Mouse (Mus musculus) CH12.LX (cell line): ENCODE measurements around the gene Exoc2. TPM values are rescaled to one million over a fixed set of nuclear protein-coding genes. Genes with fewer than 3 reads are reported as not detected.

Experiments used
- DNase-seq: peaks from one replicate; pipeline ENCODE4 v3.0.0-alpha.2; 2013; ENCODE audit errors: extremely low read depth
- H3K27ac ChIP-seq: 2 replicates; pipeline ENCODE4 v1.5.1; 2012; ENCODE audit warnings: low read depth, mild to moderate bottlenecking, control low read depth, moderate library complexity; ENCODE audit not compliant: insufficient read depth
- H3K27me3 ChIP-seq: replicated peaks from 2 replicates; pipeline ENCODE3; 2012; ENCODE audit warnings: inconsistent platforms
- H3K36me3 ChIP-seq, 2 experiments: replicated peaks in 1 of 2; 2 replicates each; pipeline versions ENCODE3 to v1.6.1; 2012; ENCODE audit warnings: inconsistent platforms in 1 of 2, low read length in 1 of 2, mild to moderate bottlenecking in 1 of 2, mixed read lengths in 1 of 2, moderate library complexity in 1 of 2; ENCODE audit not compliant: control insufficient read depth in 1 of 2, insufficient read depth in 1 of 2
- H3K4me1 ChIP-seq, 2 experiments: 2 replicates each; pipeline ENCODE4 v1.6.1; 2012; ENCODE audit warnings: inconsistent platforms in 1 of 2, moderate library complexity in 1 of 2; ENCODE audit not compliant: insufficient read depth in 2 of 2, control insufficient read depth in 1 of 2
- H3K4me2 ChIP-seq: 2 replicates; pipeline ENCODE4 v1.6.1; 2012; ENCODE audit warnings: low read depth, mild to moderate bottlenecking, control low read depth; ENCODE audit not compliant: poor library complexity, insufficient read depth, severe bottlenecking
- H3K4me3 ChIP-seq, 3 experiments: fragments of 150-350 bp in 1 of 3; sonication (generic) in 1 of 3; replicated peaks in 1 of 3; 2 replicates each; pipeline versions ENCODE3 to v1.5.1; 2011 to 2012; ENCODE audit warnings: low read depth in 2 of 3, low read length in 2 of 3, mild to moderate bottlenecking in 2 of 3, moderate library complexity in 2 of 3, control low read depth in 1 of 3, improper control_type of control experiment in 1 of 3, inconsistent platforms in 1 of 3, mixed read lengths in 1 of 3; ENCODE audit not compliant: poor library complexity in 1 of 3
- H3K79me2 ChIP-seq: replicated peaks from 2 replicates; pipeline ENCODE4 v1.6.1; 2012; ENCODE audit warnings: mild to moderate bottlenecking, moderate library complexity; ENCODE audit not compliant: control insufficient read depth, poor library complexity, insufficient read depth, severe bottlenecking; ENCODE audit errors: extremely low read depth
- H3K9ac ChIP-seq: 2 replicates; pipeline ENCODE4 v1.6.1; 2012; ENCODE audit warnings: low read depth, mild to moderate bottlenecking, control low read depth, moderate library complexity; ENCODE audit not compliant: insufficient read depth
- H3K9me3 ChIP-seq: replicated peaks from 2 replicates; pipeline ENCODE3; 2012; ENCODE audit warnings: low read length, inconsistent platforms, mixed read lengths
- BHLHE40 ChIP-seq: IDR thresholded peaks from 2 replicates; pipeline ENCODE4 v1.6.1; 2011; ENCODE audit warnings: mild to moderate bottlenecking, low read depth, low read length, improper control_type of control experiment
- CHD2 ChIP-seq: IDR thresholded peaks from 2 replicates; pipeline ENCODE4 v1.6.1; 2011; ENCODE audit warnings: low read length, improper control_type of control experiment
- CTCF ChIP-seq, 2 experiments: IDR thresholded peaks in 1 of 2; conservative IDR thresholded peaks in 1 of 2; 2 replicates each; pipeline ENCODE4 v1.5.1; 2011 to 2012; ENCODE audit warnings: low read depth in 2 of 2, low read length in 2 of 2, improper control_type of control experiment in 1 of 2, inconsistent platforms in 1 of 2, mild to moderate bottlenecking in 1 of 2, moderate library complexity in 1 of 2
- E2F4 ChIP-seq: IDR thresholded peaks from 2 replicates; pipeline ENCODE4 v1.6.1; 2011; ENCODE audit warnings: low read depth, low read length, improper control_type of control experiment; ENCODE audit not compliant: insufficient replicate concordance
- ELF1 ChIP-seq: IDR thresholded peaks from 2 replicates; pipeline ENCODE4 v1.6.1; 2014; ENCODE audit warnings: low read depth, mild to moderate bottlenecking, inconsistent platforms, low read length, improper control_type of control experiment
- EP300 ChIP-seq: IDR thresholded peaks from 2 replicates; pipeline ENCODE4 v1.6.1; 2011; ENCODE audit warnings: low read length, improper control_type of control experiment
- ETS1 ChIP-seq: conservative IDR thresholded peaks from 2 replicates; pipeline ENCODE4 v1.6.1; 2012; ENCODE audit warnings: low read depth, mild to moderate bottlenecking, inconsistent platforms, low read length, improper control_type of control experiment, moderate library complexity
- HCFC1 ChIP-seq: IDR thresholded peaks from 2 replicates; pipeline ENCODE4 v1.6.1; 2012; ENCODE audit warnings: low read depth, mild to moderate bottlenecking, inconsistent platforms, low read length, improper control_type of control experiment
- IRF4 ChIP-seq: IDR thresholded peaks from 2 replicates; pipeline ENCODE4 v1.6.1; 2014; ENCODE audit warnings: low read depth, mild to moderate bottlenecking, inconsistent platforms, low read length, improper control_type of control experiment
- JUN ChIP-seq: IDR thresholded peaks from 2 replicates; pipeline ENCODE4 v1.6.1; 2011; ENCODE audit warnings: low read depth, mild to moderate bottlenecking, low read length, improper control_type of control experiment, moderate library complexity; ENCODE audit not compliant: insufficient read depth
- JUND ChIP-seq: conservative IDR thresholded peaks from 2 replicates; pipeline ENCODE4 v1.6.1; 2011; ENCODE audit warnings: low read depth, low read length, improper control_type of control experiment
- KAT2A ChIP-seq: IDR thresholded peaks from 2 replicates; pipeline ENCODE4 v1.6.1; 2012; ENCODE audit warnings: low read length, improper control_type of control experiment, inconsistent platforms; ENCODE audit not compliant: insufficient replicate concordance
- MAFK ChIP-seq: IDR thresholded peaks from 2 replicates; pipeline ENCODE4 v1.6.1; 2011; ENCODE audit warnings: low read length, improper control_type of control experiment; ENCODE audit not compliant: insufficient replicate concordance
- MEF2A ChIP-seq: IDR thresholded peaks from 2 replicates; pipeline ENCODE4 v1.6.1; 2014; ENCODE audit warnings: low read depth, mild to moderate bottlenecking, inconsistent platforms, low read length, improper control_type of control experiment, borderline replicate concordance
- MXI1 ChIP-seq: IDR thresholded peaks from 2 replicates; pipeline ENCODE4 v1.6.1; 2011; ENCODE audit warnings: mild to moderate bottlenecking, low read depth, low read length, improper control_type of control experiment
- NELFE ChIP-seq: IDR thresholded peaks from 2 replicates; pipeline ENCODE4 v1.6.1; 2011; ENCODE audit warnings: low read depth, low read length, improper control_type of control experiment
- NRF1 ChIP-seq: IDR thresholded peaks from 2 replicates; pipeline ENCODE4 v1.6.1; 2014; ENCODE audit warnings: low read depth, mild to moderate bottlenecking, inconsistent platforms, low read length, improper control_type of control experiment, moderate library complexity
- PAX5 ChIP-seq: IDR thresholded peaks from 2 replicates; pipeline ENCODE4 v1.6.1; 2012; ENCODE audit warnings: low read length, inconsistent platforms, mixed read lengths
- POLR2A ChIP-seq: IDR thresholded peaks from 2 replicates; pipeline ENCODE4 v1.6.1; 2011; ENCODE audit warnings: low read depth, mild to moderate bottlenecking, improper control_type of control experiment, low read length
- POLR2AphosphoS2 ChIP-seq: IDR thresholded peaks from 2 replicates; pipeline ENCODE4 v1.6.1; 2011; ENCODE audit warnings: low read depth, low read length, improper control_type of control experiment
- SMC3 ChIP-seq: IDR thresholded peaks from 2 replicates; pipeline ENCODE4 v1.6.1; 2011; ENCODE audit warnings: low read depth, low read length, improper control_type of control experiment
- TCF12 ChIP-seq: IDR thresholded peaks from 2 replicates; pipeline ENCODE4 v1.6.1; 2014; ENCODE audit warnings: low read depth, mild to moderate bottlenecking, inconsistent platforms, low read length, improper control_type of control experiment
- UBTF ChIP-seq: IDR thresholded peaks from 2 replicates; pipeline ENCODE4 v1.6.1; 2012; ENCODE audit warnings: low read depth, mild to moderate bottlenecking, inconsistent platforms, low read length, improper control_type of control experiment, moderate library complexity
- USF2 ChIP-seq: conservative IDR thresholded peaks from 2 replicates; pipeline ENCODE4 v1.6.1; 2011; ENCODE audit warnings: low read depth, low read length, improper control_type of control experiment
- ZKSCAN1 ChIP-seq: IDR thresholded peaks from 2 replicates; pipeline ENCODE4 v1.6.1; 2012; ENCODE audit warnings: low read depth, inconsistent platforms, low read length, improper control_type of control experiment, borderline replicate concordance
- ZMIZ1 ChIP-seq: IDR thresholded peaks from 2 replicates; pipeline ENCODE4 v1.6.1; 2012; ENCODE audit warnings: low read depth, mild to moderate bottlenecking, inconsistent platforms, low read length, improper control_type of control experiment
- ZNF384 ChIP-seq: IDR thresholded peaks from 2 replicates; pipeline ENCODE4 v1.6.1; 2012; ENCODE audit warnings: low read depth, low read length, improper control_type of control experiment, inconsistent platforms
- dilution Hi-C: fragments of 300-500 bp; cut with MboI; formaldehyde crosslinking; loops from 2 replicates; pipeline ENCODE4 v1.14.3; 2020; ENCODE audit warnings: low sequenced_read_pairs; ENCODE audit not compliant: extremely low pct_unique_long_range_greater_than_20kb, extremely low pct_ligation_motif_present
- in situ Hi-C: fragments of 300-500 bp; cut with MboI; formaldehyde crosslinking; loops from 3 replicates; pipeline ENCODE4 v1.14.3; 2019; ENCODE audit warnings: low sequenced_read_pairs, low pct_ligation_motif_present, low pct_unique_long_range_greater_than_20kb, mixed read lengths
- polyA plus RNA-seq: library from polyadenylated mRNA; unstranded; fragments of >175 nt; gene quantifications from 2 replicates; pipeline ENCODE4 v1.2.1, GENCODE M21; 2012; ENCODE audit warnings: low read depth; ENCODE audit not compliant: insufficient read length
- total RNA-seq, 2 experiments: library from RNA; depleted of rRNA; stranded (reverse); fragments of 300-350 nt in 1 of 2; fragments of >200 nt in 1 of 2; gene quantifications; 2 replicates each; pipeline ENCODE4 v1.2.3; 2012 to 2014

The Exoc2 gene
- total and polyA plus RNA-seq, 3 experiments, result 21.1 to 33.0 (median 29.7) TPM

DNA sequence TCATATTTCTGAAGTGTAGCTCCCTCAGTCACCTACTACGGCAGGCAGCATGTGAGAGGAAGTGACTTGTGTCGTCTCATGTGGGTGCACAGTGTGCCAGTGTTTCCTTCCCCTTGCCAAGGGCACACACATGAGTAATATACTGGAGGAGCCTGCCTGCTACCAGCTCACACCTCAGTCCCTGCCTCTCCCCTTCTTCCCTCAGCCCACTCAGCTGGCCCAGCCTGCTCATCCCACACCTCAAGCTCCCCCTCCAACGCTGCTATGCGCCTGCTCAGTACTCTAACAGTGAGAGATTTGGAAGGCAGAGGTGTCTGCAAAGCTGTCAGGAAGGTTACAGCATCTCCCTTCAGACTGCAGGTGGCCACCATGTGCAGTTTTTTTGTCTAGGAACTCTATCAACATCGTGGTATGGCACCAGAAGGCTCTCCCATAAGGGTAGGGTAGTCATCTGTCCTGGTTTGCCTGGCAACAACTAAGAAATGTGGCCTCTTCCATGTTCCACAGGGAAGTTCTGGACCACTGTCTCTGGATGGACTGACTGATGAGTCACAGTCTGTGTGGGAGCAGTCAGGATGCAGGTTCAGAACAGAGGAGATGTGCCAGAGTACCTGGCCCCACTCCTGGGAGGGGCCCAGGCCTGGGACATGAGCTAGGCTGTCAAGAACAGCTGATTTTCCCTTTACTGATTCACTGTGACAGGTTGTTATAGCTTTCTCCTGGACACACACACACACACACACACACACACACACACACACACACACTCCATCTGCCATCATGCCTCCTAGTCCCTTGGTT lies 187.5 kb downstream of the Exoc2 start:
- Histone ChIP-seq H3K4me2 (no peak overlapping the region), H3K36me3 (no peaks in the 10 kb centered on the region), H3K27me3 (peaks cover 2% of the 10 kb centered on the region), H3K27ac (no peak overlapping the region), H3K4me1 (peaks cover 19 to 49% of the 10 kb centered on the region in 2 experiments)
- in situ Hi-C loops, result no loop called here
- DNase-seq, result no peak
- dilution Hi-C loops, result no loop called here
- TF ChIP-seq PAX5 (no peak), ETS1 (0 out of 2 replicates have a peak, but pooled peaks have one; percentile 17), USF2 (no peak), SMC3 (no peak), NELFE (no peak), MEF2A (no peak), E2F4 (no peak), BHLHE40 (peak; percentile 74), ELF1 (no peak), MAFK (no peak), ZMIZ1 (no peak), IRF4 (no peak), ZNF384 (no peak), UBTF (no peak)
- TF ChIP-seq, all 38 proteins: peak for 2
- H3K9me3 ChIP-seq, result no peaks in the 10 kb centered on the region
- H3K4me3 ChIP-seq, result no peak overlapping the region
- H3K79me2 ChIP-seq, result no peaks in the 10 kb centered on the region
- H3K9ac ChIP-seq, result no peak overlapping the region

DNA sequence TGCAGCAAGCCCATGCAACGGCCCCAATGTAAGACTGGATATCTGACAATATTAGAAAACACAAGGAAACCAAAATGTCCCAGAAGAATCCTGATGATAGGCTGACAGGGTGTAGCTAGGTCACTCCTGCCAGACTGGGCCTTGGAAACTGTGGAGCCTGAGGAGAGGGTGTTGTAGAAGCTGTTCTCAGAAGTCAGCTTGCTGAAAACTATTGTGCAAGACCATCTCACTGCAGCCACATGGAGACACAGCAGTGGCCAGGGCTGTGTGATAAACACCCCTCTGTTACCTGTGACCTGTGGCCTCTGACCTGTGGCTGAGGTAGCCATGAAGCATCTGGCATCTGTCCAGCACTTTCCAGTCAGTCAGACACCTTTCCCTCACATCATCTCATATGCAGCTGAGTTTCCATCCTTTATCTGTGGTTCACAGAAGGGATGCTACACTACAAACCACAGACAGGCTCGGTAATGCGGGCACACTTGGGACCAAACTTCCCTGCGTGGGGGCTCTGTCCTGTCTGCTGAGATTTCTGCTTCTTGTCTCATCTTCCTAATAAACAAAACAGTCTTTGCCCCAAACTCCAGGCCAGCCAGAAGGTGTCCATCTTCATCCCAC lies 188.4 kb downstream of the Exoc2 start:
- Histone ChIP-seq H3K36me3 (no peaks in the 10 kb centered on the region), H3K9ac (no peak overlapping the region), H3K79me2 (no peaks in the 10 kb centered on the region), H3K9me3 (no peaks in the 10 kb centered on the region), H3K27ac (no peak overlapping the region), H3K27me3 (peaks cover 2% of the 10 kb centered on the region), H3K4me2 (no peak overlapping the region), H3K4me3 (no peak overlapping the region), H3K4me1 (peaks cover 19 to 48% of the 10 kb centered on the region in 2 experiments)
- TF ChIP-seq USF2 (no peak), ZKSCAN1 (no peak), HCFC1 (no peak), MXI1 (no peak), JUN (no peak), JUND (no peak), POLR2A (no peak), POLR2AphosphoS2 (no peak), EP300 (no peak), TCF12 (no peak), CTCF (conservative IDR thresholded peaks at IDR 0.05 in 1 of 2, IDR thresholded peaks at IDR 0.05 in 1 of 2; ENCODE audit: low read depth in 2 of 2, low read length in 2 of 2) (no peak), CHD2 (no peak), NRF1 (no peak), MEF2A (no peak), KAT2A (no peak), IRF4 (no peak)
- no peak for DNase-seq
- dilution Hi-C loops, result no loop called here
- in situ Hi-C loops, result no loop called here
